ENCODE assay signal across 11 mouse cellular contexts in the genomic region with DNA sequence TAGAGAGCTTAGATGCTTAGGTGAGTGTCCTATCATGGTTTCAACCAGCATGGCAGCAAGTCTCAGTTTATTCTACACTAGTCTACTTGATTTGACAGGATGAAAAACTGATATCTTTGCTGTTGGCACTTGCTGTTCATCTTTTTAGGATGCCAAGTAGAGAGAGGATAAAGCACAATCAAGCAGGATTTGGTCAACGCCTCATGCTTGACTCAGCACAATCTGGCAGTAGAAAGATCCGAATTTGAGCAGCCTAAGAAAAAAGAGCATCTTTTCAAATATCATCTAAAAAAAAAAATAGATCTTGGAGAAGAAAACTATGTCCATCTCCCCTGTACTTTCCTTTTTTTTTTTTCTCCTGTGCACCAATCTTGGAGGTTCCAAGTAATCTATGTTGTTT.
"Had no signal": no experiment of that assay in that cellular context is flagged by ENCODE, and none has a peak within 500 bp of the region (broad histone marks: within the 10 kb centered on the region; RNA-seq: fewer than 3 reads in every experiment).

No protein-coding gene starts in this region.

- DNase-seq: liver, postnatal 0 days; lung, adult 2 months; lung, postnatal 14 days; lung, postnatal 36 days; right cerebral cortex, postnatal 14 days; thymus, adult 18-20 months; thymus, postnatal 14 days; thymus, postnatal 36 days had no signal

- ATAC-seq: liver, postnatal 0 days; lung, postnatal 0 days; midbrain, embryonic 13.5 days; midbrain, embryonic 15.5 days had no signal
